Mouse (Mus musculus): Measurements from ENCODE around the gene Gsto1. TPM values are rescaled to one million over a fixed set of nuclear protein-coding genes. Genes with fewer than 3 reads are reported as not detected.
A peak's percentile ranks its signal among the peaks of the same experiment; 100 is the strongest.

Gene Gsto1
- total and polyA plus RNA-seq, 2 experiments from 2014 or later = 102 to 136 TPM

DNA sequence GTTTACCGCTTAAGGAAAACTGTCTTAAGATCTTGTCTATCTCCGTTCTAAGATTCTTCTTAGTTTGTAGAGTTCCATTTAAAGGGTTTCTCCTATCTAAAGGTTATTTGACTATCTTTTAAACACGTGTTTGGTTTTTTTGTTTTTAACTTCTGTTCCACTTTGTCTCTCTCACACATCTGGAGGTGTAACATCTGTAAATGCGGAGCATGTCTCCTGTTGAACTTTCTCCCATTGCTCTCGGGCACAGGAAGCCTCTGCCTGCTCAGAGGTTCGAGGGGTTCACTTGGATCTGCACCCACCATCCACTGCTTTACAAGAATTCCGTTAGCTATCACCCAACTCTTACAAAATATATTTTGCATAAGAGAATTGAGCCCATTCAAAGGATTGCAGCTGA, 26.8 kb downstream of the Gsto1 start:
- no peaks in the 10 kb centered on the region for H3K9me3 ChIP-seq (ENCODE audit: low read length)
- no peaks in the 10 kb centered on the region for H3K36me3 ChIP-seq (ENCODE audit: insufficient read depth, low read length)
- no peaks in the 10 kb centered on the region for H3K27me3 ChIP-seq (ENCODE audit: insufficient read depth, low read length)
- no peaks in the 10 kb centered on the region for H3K4me1 ChIP-seq (ENCODE audit: insufficient read depth, low read length)
- no peak for DNase-seq (ENCODE audit: low spot score)
- TF ChIP-seq CTCF (IDR thresholded peaks at IDR 0.05; ENCODE audit: low read depth) = no peak
- H3K27ac ChIP-seq = no peak overlapping the region
- no peak overlapping the region for H3K4me2 ChIP-seq (ENCODE audit: low read depth, low read length)
- H3K9ac ChIP-seq (replicated peaks; ENCODE audit: low read length) = no peak overlapping the region
- 79% methylated on average over 7 of the region's 7 CpGs for WGBS
- H3K4me3 ChIP-seq (ENCODE audit: low read length) = no peak overlapping the region
- no peak for ATAC-seq

GRCm38 (mm10) chr19:47882151-47882881, 27.5 kb downstream of the Gsto1 start:
- H3K4me2 ChIP-seq (ENCODE audit: low read depth, low read length) = no peak overlapping the region
- H3K4me3 ChIP-seq (ENCODE audit: low read length) = no peak overlapping the region
- no peaks in the 10 kb centered on the region for H3K27me3 ChIP-seq (ENCODE audit: insufficient read depth, low read length)
- TF ChIP-seq CTCF (IDR thresholded peaks at IDR 0.05; ENCODE audit: low read depth) = peak; percentile 100
- no peaks in the 10 kb centered on the region for H3K36me3 ChIP-seq (ENCODE audit: insufficient read depth, low read length)
- no peaks in the 10 kb centered on the region for H3K9me3 ChIP-seq (ENCODE audit: low read length)
- no peaks in the 10 kb centered on the region for H3K4me1 ChIP-seq (ENCODE audit: insufficient read depth, low read length)
- no peak overlapping the region for H3K27ac ChIP-seq
- no peak overlapping the region for H3K9ac ChIP-seq (replicated peaks; ENCODE audit: low read length)
- peak; percentile 84 for ATAC-seq
- peak; percentile 89 for DNase-seq (ENCODE audit: low spot score)
- WGBS = 29% methylated on average over 11 of the region's 11 CpGs

DNA sequence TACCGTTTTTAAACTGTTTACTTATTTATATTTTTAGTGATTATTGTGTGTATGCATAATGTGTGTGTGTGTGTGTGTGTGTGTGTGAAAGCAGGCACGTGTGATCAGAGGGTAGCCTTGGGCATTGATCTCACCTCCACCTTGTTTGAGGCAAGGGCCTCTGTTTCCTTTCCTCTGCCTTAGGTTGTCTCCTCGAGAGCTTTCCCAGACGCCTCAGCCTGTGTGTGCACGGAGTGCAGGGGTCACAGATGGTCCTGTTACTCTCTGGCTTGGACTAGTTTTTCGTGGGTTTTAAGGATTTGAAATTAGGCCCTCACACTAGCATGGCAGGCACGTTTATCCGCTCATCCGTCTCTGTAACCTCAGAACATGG, 28.1 kb downstream of the Gsto1 start:
- no peak overlapping the region for H3K4me2 ChIP-seq (ENCODE audit: low read depth, low read length)
- ATAC-seq (peak; percentile 31; the same call in 1 of the 2 replicates), DNase-seq (ENCODE audit: low spot score) (no peak)
- H3K4me3 ChIP-seq (ENCODE audit: low read length) = no peak overlapping the region
- no peaks in the 10 kb centered on the region for H3K4me1 ChIP-seq (ENCODE audit: insufficient read depth, low read length)
- no peak overlapping the region for H3K27ac ChIP-seq
- H3K27me3 ChIP-seq (ENCODE audit: insufficient read depth, low read length) = no peaks in the 10 kb centered on the region
- no peaks in the 10 kb centered on the region for H3K9me3 ChIP-seq (ENCODE audit: low read length)
- no peaks in the 10 kb centered on the region for H3K36me3 ChIP-seq (ENCODE audit: insufficient read depth, low read length)
- no peak overlapping the region for H3K9ac ChIP-seq (replicated peaks; ENCODE audit: low read length)
- 61% methylated on average over 9 of the region's 9 CpGs for WGBS
- no peak for TF ChIP-seq CTCF (IDR thresholded peaks at IDR 0.05; ENCODE audit: low read depth)

GRCm38 (mm10) chr19:47884296-47885085, 29.7 kb downstream of the Gsto1 start:
- Histone ChIP-seq H3K4me1 (ENCODE audit: insufficient read depth, low read length) (no peaks in the 10 kb centered on the region), H3K9ac (replicated peaks; ENCODE audit: low read length) (no peak overlapping the region), H3K27me3 (ENCODE audit: insufficient read depth, low read length) (no peaks in the 10 kb centered on the region), H3K4me2 (ENCODE audit: low read depth, low read length) (no peak overlapping the region), H3K36me3 (ENCODE audit: insufficient read depth, low read length) (no peaks in the 10 kb centered on the region), H3K9me3 (ENCODE audit: low read length) (no peaks in the 10 kb centered on the region), H3K27ac (no peak overlapping the region), H3K4me3 (ENCODE audit: low read length) (no peak overlapping the region)
- whole genome bisulfite sequencing = 79% methylated on average over 13 of the region's 13 CpGs
- ATAC-seq (no peak), DNase-seq (ENCODE audit: low spot score) (no peak)
- TF ChIP-seq CTCF (IDR thresholded peaks at IDR 0.05; ENCODE audit: low read depth) = no peak

DNA sequence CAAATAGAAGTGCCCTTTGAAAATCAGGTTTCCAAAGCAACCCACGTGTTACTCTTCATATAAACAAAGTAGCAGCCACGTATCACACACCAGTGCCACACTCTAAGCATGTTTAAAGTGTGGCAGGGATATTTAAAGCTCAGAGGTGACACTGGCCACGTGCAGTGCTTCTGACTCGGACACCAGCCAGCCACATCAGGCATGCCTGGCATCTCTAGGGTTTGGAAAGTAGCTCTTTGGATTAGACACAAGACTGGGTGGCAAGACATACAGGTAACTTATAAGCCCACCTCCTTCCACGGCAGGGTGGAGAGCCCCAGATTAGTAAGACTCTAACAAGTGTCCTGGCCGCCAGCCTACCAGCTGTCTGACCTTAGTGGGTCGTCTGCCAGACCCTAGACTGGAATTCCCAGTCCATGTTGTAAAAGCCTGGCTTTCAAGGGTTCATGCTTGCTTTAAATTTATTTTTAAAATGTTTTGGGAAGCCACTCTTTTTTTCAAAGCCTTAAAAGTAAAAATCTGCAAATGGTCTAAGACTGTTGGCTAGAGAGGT, 30.5 kb downstream of the Gsto1 start:
- no peak for TF ChIP-seq CTCF (IDR thresholded peaks at IDR 0.05; ENCODE audit: low read depth)
- Histone ChIP-seq H3K27ac (no peak overlapping the region), H3K27me3 (ENCODE audit: insufficient read depth, low read length) (no peaks in the 10 kb centered on the region), H3K9ac (replicated peaks; ENCODE audit: low read length) (no peak overlapping the region), H3K4me2 (ENCODE audit: low read depth, low read length) (no peak overlapping the region), H3K4me3 (ENCODE audit: low read length) (no peak overlapping the region), H3K4me1 (ENCODE audit: insufficient read depth, low read length) (no peaks in the 10 kb centered on the region), H3K36me3 (ENCODE audit: insufficient read depth, low read length) (no peaks in the 10 kb centered on the region), H3K9me3 (ENCODE audit: low read length) (no peaks in the 10 kb centered on the region)
- WGBS = 58% methylated on average over 7 of the region's 7 CpGs
- ATAC-seq (no peak), DNase-seq (ENCODE audit: low spot score) (no peak)

GRCm38 (mm10) chr19:47885886-47886285, 31.1 kb downstream of the Gsto1 start:
- H3K4me1 ChIP-seq (ENCODE audit: insufficient read depth, low read length) = no peaks in the 10 kb centered on the region
- no peaks in the 10 kb centered on the region for H3K36me3 ChIP-seq (ENCODE audit: insufficient read depth, low read length)
- H3K4me3 ChIP-seq (ENCODE audit: low read length) = no peak overlapping the region
- H3K27me3 ChIP-seq (ENCODE audit: insufficient read depth, low read length) = no peaks in the 10 kb centered on the region
- TF ChIP-seq CTCF (IDR thresholded peaks at IDR 0.05; ENCODE audit: low read depth) = no peak
- no peak overlapping the region for H3K27ac ChIP-seq
- no peak for DNase-seq (ENCODE audit: low spot score)
- no peak overlapping the region for H3K9ac ChIP-seq (replicated peaks; ENCODE audit: low read length)
- H3K9me3 ChIP-seq (ENCODE audit: low read length) = no peaks in the 10 kb centered on the region
- 86% methylated on average over 11 of the region's 11 CpGs for WGBS
- H3K4me2 ChIP-seq (ENCODE audit: low read depth, low read length) = no peak overlapping the region
- no peak for ATAC-seq

Measured in hindbrain, postnatal 0 days (tissue).